Mouse (Mus musculus) G1E (cell line): ENCODE data around the gene Plekhb1. TPM values are rescaled to one million over a fixed set of nuclear protein-coding genes. Genes with fewer than 3 reads are reported as not detected.

Experiments
- ATAC-seq: 2 replicates; pipeline ENCODE4 v1.8.0; 2016; ENCODE audit warnings: mild to moderate bottlenecking; ENCODE audit not compliant: insufficient number of reproducible peaks, poor library complexity, low FRiP score, severe bottlenecking; ENCODE audit errors: extremely low read depth
- DNase-seq: peaks from one replicate; pipeline ENCODE4 v3.0.0; 2012; ENCODE audit warnings: low spot score
- H3K27me3 ChIP-seq: 2 replicates; pipeline ENCODE4 v1.6.1; 2012; ENCODE audit warnings: mild to moderate bottlenecking, low read length, inconsistent platforms; ENCODE audit not compliant: insufficient read depth
- H3K36me3 ChIP-seq: replicated peaks from 2 replicates; pipeline ENCODE3; 2012; ENCODE audit warnings: mild to moderate bottlenecking, inconsistent platforms
- H3K4me1 ChIP-seq: 2 replicates; pipeline ENCODE4 v1.6.1; 2012; ENCODE audit warnings: low read depth, low read length, inconsistent platforms, mixed read lengths; ENCODE audit not compliant: insufficient read depth
- H3K4me3 ChIP-seq: 2 replicates; pipeline ENCODE4 v1.5.1; 2012; ENCODE audit warnings: low read depth, mild to moderate bottlenecking, inconsistent platforms, low read length, moderate library complexity, mixed read lengths
- H3K9me3 ChIP-seq: replicated peaks from 2 replicates; pipeline ENCODE4 v1.6.1; 2012; ENCODE audit warnings: inconsistent platforms
- CTCF ChIP-seq: IDR thresholded peaks from 2 replicates; pipeline ENCODE4 v1.5.1; 2012; ENCODE audit warnings: low read depth, low read length, inconsistent platforms, mixed read lengths
- GATA1 ChIP-seq: IDR thresholded peaks from 2 replicates; pipeline ENCODE4 v1.6.1; 2012; ENCODE audit warnings: borderline replicate concordance, low read length, inconsistent platforms, mixed read lengths
- GATA2 ChIP-seq: IDR thresholded peaks from 2 replicates; pipeline ENCODE4 v1.6.1; 2012; ENCODE audit warnings: low read depth, low read length, inconsistent platforms, borderline replicate concordance
- POLR2AphosphoS5 ChIP-seq: IDR thresholded peaks from 2 replicates; pipeline ENCODE4 v1.6.1; 2012; ENCODE audit warnings: low read depth, low read length, inconsistent platforms; ENCODE audit not compliant: insufficient replicate concordance
- TAL1 ChIP-seq: conservative IDR thresholded peaks from 2 replicates; pipeline ENCODE4 v1.6.1; 2012; ENCODE audit warnings: low read depth, low read length, inconsistent platforms, mixed read lengths
- polyA plus RNA-seq: library from polyadenylated mRNA; stranded (reverse); fragments of >175 nt; gene quantifications from 2 replicates; pipeline ENCODE4 v1.2.3, GENCODE M21; 2012
- total RNA-seq, 2 experiments: library from RNA; stranded (forward) in 1 of 2; stranded (reverse) in 1 of 2; fragments of 200-1000 nt in 1 of 2; fragments of >200 nt in 1 of 2; fragmentation: Nextera tagmentation in 1 of 2; gene quantifications; 2 replicates each; pipeline ENCODE4 v1.2.3; 2014 to 2017

Plekhb1 gene
- total and polyA plus RNA-seq, 3 experiments, result not detected

DNA sequence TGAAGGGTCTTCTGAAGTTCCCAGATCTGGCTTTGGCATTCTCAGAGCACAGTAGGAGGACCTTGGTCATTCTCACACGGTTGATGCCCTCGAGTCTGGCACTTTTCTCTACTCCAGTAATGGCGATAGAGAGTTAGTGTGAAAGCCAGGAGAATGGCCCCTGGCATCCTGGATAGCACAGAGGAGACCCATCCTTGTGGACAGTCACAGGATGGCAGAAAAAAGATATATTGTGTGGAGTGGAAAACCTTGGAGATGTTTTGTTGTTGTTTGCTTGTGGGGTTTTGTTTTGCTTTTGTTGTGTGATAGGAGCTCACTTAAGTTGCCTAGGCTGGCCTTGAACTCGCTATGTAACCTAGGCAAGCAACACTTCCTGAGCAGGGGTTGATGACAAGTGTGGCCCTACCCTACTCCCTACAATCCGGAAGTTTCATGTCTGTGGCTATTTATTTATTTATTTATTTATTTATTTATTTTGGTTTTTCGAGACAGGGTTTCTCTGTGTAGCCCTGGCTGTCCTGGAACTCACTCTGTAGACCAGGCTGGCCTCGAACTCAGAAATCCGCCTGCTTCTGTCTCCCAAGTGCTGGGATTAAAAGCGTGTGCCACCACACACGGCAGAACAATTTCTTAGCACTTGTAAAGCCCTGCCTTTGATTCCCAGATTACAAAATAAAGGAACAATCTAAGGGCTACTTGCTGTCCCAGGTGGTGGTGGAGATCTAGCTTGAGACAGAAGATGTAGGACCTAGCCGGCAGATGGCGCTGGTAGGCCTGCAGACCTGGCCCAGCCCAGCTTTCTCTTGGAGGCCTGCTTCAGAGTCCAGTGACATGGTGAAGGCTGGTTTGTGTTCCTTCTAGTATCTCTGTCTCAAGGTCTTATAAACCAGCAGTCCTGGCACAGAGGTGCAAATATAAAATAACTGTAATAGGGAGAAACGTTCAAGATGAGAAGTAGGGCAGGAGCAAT is 23.1 kb upstream of the Plekhb1 start:
- Histone ChIP-seq H3K9me3 (no peaks in the 10 kb centered on the region), H3K4me3 (no peak overlapping the region), H3K4me1 (peaks cover 36% of the 10 kb centered on the region), H3K27me3 (no peaks in the 10 kb centered on the region), H3K36me3 (peaks cover 14% of the 10 kb centered on the region)
- TF ChIP-seq TAL1 (no peak), GATA1 (no peak), POLR2AphosphoS5 (no peak), CTCF (peak; percentile 39; the same call in 1 of the 2 replicates)
- ATAC-seq (no peak), DNase-seq (peak; percentile 68)

DNA sequence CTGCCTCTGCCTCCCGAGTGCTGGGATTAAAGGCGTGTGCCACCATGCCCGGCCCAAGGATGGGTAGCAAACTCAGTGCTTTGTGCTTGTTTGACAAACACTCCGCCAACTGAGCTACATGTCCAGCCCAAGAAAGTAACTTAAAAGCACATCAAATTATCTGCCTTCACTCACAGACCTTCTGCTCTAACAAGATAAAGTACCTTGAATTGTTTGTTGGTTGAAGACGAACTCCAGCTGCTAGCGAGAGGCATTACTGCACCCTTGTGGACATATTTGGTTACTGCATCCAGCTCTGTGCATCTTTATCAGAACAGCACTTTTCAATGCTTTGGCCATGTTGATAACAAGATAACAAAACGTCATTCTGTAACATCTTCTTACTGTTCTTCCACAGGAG is 22.3 kb upstream of the Plekhb1 start:
- no peak overlapping the region for H3K4me3 ChIP-seq
- ATAC-seq (peak; percentile 54), DNase-seq (peak; percentile 30)
- TF ChIP-seq GATA2, result no peak
- TF ChIP-seq GATA1, result no peak
- peak; percentile 93 for TF ChIP-seq CTCF
- peak; percentile 74 for TF ChIP-seq TAL1
- TF ChIP-seq POLR2AphosphoS5, result no peak
- peaks cover 19% of the 10 kb centered on the region for H3K36me3 ChIP-seq
- no peaks in the 10 kb centered on the region for H3K9me3 ChIP-seq
- H3K27me3 ChIP-seq, result no peaks in the 10 kb centered on the region
- H3K4me1 ChIP-seq, result peaks cover 41% of the 10 kb centered on the region

DNA sequence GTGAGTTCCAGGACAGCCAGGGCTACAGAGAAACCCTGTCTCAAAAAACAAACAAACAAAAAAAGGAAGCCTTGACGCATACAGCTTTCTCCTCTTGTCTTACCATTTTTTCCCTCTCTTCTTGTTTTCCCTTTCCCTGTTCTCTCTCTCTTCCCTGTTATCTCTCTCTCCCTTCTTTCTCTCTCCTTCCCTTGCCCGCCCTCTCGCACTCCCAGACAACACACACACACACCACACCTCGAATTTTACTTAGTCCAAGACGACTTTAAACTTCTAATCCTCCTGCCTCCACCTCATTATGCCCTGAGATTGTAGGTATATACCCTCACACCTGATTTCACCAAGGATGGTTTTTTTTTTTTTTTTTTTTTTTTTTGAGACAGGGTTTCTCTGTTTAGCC is 21.9 kb upstream of the Plekhb1 start:
- Histone ChIP-seq H3K4me3 (no peak overlapping the region), H3K36me3 (peaks cover 23% of the 10 kb centered on the region), H3K9me3 (no peaks in the 10 kb centered on the region), H3K4me1 (peaks cover 45% of the 10 kb centered on the region), H3K27me3 (no peaks in the 10 kb centered on the region)
- ATAC-seq (no peak), DNase-seq (no peak)
- TF ChIP-seq POLR2AphosphoS5, result no peak

DNA sequence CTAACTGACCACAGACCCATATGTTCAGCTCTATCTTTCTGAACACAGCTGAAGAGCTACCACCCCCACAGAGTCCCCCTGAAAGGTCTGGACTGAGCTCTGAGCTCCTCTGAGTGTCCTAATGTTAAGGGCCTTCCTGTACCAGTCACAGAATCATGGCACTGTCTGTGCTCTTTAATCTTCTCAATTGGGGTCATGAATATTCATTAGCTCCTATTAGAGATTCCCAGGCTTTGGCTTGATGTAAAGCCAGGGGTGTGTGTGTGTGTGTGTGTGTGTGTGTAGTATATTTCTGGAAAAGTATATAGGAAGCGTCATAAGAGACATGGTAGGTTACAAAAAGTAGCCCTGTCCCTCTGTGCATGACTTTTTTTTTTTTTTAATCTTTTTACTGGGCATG is 21.0 kb upstream of the Plekhb1 start:
- DNase-seq (no peak), ATAC-seq (no peak)
- Histone ChIP-seq H3K36me3 (peaks cover 32% of the 10 kb centered on the region), H3K27me3 (no peaks in the 10 kb centered on the region), H3K9me3 (no peaks in the 10 kb centered on the region), H3K4me1 (peaks cover 49% of the 10 kb centered on the region), H3K4me3 (no peak overlapping the region)
- TF ChIP-seq GATA2 (no peak), GATA1 (no peak), CTCF (no peak), TAL1 (no peak)

DNA sequence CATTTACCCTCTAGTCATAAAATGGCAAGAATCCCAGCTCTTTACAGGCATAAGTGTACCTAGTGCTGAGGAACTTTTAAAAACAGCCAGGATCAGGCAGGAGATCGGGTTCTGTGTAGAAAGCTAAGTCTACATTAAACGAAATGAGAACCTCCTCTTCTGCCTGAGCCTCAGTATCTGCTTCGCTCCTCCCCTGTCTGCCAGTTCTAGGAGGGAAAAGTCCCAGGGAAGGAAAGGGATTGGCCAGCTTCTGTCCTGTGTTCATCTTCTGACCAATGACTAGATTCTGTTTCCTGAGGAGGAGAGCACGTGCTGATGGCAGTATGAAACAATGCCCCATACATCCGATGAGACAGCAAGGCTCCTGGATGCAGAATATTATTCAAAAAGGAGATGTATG is 18.9 kb upstream of the Plekhb1 start:
- ATAC-seq (no peak), DNase-seq (no peak)
- H3K36me3 ChIP-seq, result peaks cover 50% of the 10 kb centered on the region
- H3K27me3 ChIP-seq, result no peaks in the 10 kb centered on the region
- no peak overlapping the region for H3K4me3 ChIP-seq
- H3K4me1 ChIP-seq, result peaks cover 56% of the 10 kb centered on the region
- TF ChIP-seq CTCF (no peak), POLR2AphosphoS5 (no peak), TAL1 (no peak), GATA1 (no peak), GATA2 (no peak)
- H3K9me3 ChIP-seq, result no peaks in the 10 kb centered on the region

DNA sequence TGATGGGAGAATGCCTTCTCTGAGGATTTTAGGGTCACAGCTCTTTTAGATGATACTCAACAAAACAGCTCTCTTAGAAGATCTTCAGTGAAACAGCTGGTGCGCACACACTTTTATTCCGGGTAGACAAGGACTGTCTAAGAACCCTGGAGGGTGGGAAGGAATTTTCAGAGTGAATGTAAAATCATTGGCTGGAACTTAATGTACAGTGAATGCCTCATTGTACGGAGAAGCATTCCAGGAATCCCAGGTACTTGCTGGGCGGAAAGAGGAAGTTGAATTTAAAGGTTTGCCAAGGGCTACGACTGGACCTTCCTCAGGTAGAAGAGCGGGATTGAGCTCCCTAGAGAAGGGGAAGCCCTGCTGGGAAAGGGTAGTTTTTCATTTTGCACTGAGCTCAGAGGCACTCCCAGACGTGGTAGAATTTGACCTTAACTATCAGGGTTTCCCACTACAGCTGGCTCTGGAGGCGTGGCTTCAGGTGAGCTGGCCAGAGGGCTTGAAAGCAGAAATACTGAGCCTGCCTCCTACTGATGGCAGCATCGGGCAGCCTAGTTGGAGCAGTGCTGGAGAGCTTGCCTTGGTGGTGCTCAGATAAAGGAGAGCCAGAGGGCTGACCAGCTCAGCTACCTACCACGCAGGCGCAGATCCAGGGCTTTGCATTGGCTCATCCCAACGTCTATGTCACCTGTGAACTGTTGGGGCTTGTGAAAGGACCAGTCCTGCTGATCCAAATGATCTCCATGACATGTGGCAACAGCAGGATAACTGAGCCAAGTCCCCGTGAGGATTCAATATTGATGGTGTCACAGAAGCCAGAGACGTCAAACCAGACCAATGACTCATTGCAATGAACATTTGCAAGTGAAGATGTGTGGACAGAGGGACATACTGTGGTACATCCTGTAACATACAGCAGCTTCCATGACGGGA is 17.0 kb upstream of the Plekhb1 start:
- Histone ChIP-seq H3K4me3 (no peak overlapping the region), H3K27me3 (no peaks in the 10 kb centered on the region), H3K9me3 (no peaks in the 10 kb centered on the region), H3K36me3 (peaks cover 52% of the 10 kb centered on the region), H3K4me1 (peaks cover 53% of the 10 kb centered on the region)
- DNase-seq (no peak), ATAC-seq (no peak)
- TF ChIP-seq POLR2AphosphoS5, result no peak
- TF ChIP-seq GATA1, result no peak
- TF ChIP-seq TAL1, result no peak
- no peak for TF ChIP-seq CTCF
- no peak for TF ChIP-seq GATA2
